Mouse (Mus musculus) cerebellum, adult (tissue): Measurements from ENCODE around the gene Gm7970.
"Not testable (repeated sequence)": the region's sequence is repeated elsewhere in the genome, so short reads cannot be mapped to it uniquely, and the experiment has no call there.

Source experiments
- ATAC-seq: cut with Nextera tagmentation; 2 replicates; pipeline ENCODE4 v1.9.2; 2017; ENCODE audit warnings: mild to moderate bottlenecking, moderate library complexity, mixed read lengths; ENCODE audit not compliant: insufficient number of reproducible peaks, low FRiP score, low TSS enrichment

Gm7970 gene

GRCm38 (mm10) chr14:41555483-41555882, at the start of gene Gm7970:
Gm7970 (minus strand) TSS chr14:41555583.
- not testable (repeated sequence) for ATAC-seq

GRCm38 (mm10) chr14:41600935-41601334, 45.6 kb upstream of the Gm7970 start:
- not testable (repeated sequence) for ATAC-seq

GRCm38 (mm10) chr14:41586346-41586745, 31.0 kb upstream of the Gm7970 start:
- not testable (repeated sequence) for ATAC-seq

- not testable (repeated sequence) for ATAC-seq
Observed at GRCm38 (mm10) chr14:41572911-41573310, 17.5 kb upstream of the Gm7970 start, which contains the start of gene 1700049E17Rik2. 1700049E17Rik2 (plus strand) TSS chr14:41573211.

- ATAC-seq = not testable (repeated sequence)
Observed at GRCm38 (mm10) chr14:41524695-41525094, 30.7 kb downstream of the Gm7970 start.

GRCm38 (mm10) chr14:41520683-41521082, 34.7 kb downstream of the Gm7970 start:
- ATAC-seq = not testable (repeated sequence)
